Mouse (Mus musculus) olfactory bulb, adult 2 months (tissue): ENCODE results near the gene Sec14l3.
"Not testable (repeated sequence)": the region's sequence is repeated elsewhere in the genome, so short reads cannot be mapped to it uniquely, and the experiment has no call there.

Source experiments
- CTCF ChIP-seq: fragments of 200-500 bp; IDR thresholded peaks from 2 replicates; pipeline ENCODE4 v1.5.1; 2012; ENCODE audit warnings: low read depth, mild to moderate bottlenecking, low read length, moderate library complexity; ENCODE audit not compliant: insufficient read depth
- POLR2A ChIP-seq: fragments of 200-500 bp; IDR thresholded peaks from 2 replicates; pipeline ENCODE4 v1.6.1; 2012; ENCODE audit warnings: mild to moderate bottlenecking, low read depth, low read length, moderate library complexity; ENCODE audit not compliant: insufficient read depth

DNA sequence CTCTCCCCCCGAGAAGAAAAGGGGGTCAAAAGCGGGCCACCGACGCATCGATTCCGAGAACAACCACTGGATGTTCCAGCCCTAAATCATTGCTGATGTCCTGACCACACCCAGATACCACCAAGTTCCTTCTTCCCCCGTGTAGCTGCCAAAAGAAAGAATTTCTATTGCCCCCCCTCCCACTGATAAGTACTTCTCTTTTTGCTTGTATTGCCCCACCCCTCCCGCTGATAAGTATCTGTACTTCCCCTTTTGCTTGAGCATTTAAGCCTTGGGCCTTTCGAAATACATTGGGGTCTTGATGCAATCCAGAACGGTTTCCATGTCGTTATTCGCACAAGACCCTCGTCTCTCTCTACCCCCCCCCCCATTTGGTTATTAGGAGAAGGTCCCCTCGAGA is 48.8 kb upstream of the Sec14l3 start:
- not testable (repeated sequence) for TF ChIP-seq CTCF, POLR2A
